Mouse (Mus musculus): ENCODE measurements at regions not wholly inside any gene's neighbourhood (a gene's known extent, or its start where the extent isn't known, plus 50 kb on each side); places are given as distances from the start of the nearest gene placed in this dataset.

DNA sequence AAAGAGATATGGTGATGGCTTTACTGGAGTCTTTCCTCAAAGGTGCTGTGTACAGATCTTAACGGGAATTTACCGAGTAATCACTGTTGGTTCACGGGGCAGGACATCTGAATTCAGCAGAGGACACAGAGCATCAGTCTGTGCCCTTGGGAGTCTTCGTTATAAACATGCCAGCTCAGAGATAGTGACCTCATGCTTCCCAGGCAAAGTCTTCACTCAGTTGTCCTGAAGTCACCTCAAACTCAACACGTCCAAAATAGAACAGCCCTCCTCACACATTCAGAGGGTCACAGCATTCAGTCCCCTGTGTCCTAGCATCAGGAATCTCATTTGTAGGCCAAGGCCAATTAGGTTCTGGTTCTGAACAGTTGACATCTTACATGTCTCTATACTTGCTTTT, 151.9 kb upstream of the Nrip1 start:
- 88% methylated on average over 5 of the region's 5 CpGs for WGBS

DNA sequence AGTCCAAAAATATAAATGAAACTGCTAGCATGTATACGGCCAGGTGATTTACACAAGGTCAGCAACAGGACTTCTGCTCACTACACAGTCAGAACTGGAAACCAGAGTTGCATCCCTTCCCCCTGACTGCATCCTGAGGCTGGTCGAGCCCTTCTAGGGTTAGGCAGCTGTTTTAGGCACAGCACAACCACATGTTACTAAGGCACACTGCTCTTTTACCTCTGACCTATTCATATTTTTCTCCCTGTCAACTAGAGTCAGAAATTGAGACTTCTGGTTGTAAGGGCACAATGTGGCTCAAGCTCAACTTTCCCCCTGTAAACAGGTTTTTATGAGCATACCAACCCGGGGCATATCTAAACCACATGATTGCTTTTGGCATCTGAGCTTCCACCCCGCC, 151.3 kb upstream of the Nrip1 start:
- 79% methylated on average over 4 of the region's 4 CpGs for WGBS
- no peak for ATAC-seq (ENCODE audit: low FRiP score)

More for the DNA sequence above, 151.9 kb upstream of the Nrip1 start:
- H3K36me3 ChIP-seq (ENCODE audit: control insufficient read depth, insufficient read depth, low read length): no peaks in the 10 kb centered on the region
- no peaks in the 10 kb centered on the region for H3K9me3 ChIP-seq (ENCODE audit: control insufficient read depth, low read length)
- no peak overlapping the region for H3K9ac ChIP-seq (ENCODE audit: low read depth, low read length)
- ATAC-seq (ENCODE audit: low FRiP score) (no peak), DNase-seq (ENCODE audit: low spot score) (no peak)
- H3K4me2 ChIP-seq (replicated peaks; ENCODE audit: low read depth, low read length): no peak overlapping the region
- no peak overlapping the region for H3K27ac ChIP-seq (ENCODE audit: low read depth, low read length)
- no peaks in the 10 kb centered on the region for H3K4me1 ChIP-seq (replicated peaks; ENCODE audit: control insufficient read depth, insufficient read depth, low read length)
- no peak overlapping the region for H3K4me3 ChIP-seq (ENCODE audit: low read depth, low read length)
- no peaks in the 10 kb centered on the region for H3K27me3 ChIP-seq (ENCODE audit: control insufficient read depth, insufficient read depth, low read length)

DNA sequence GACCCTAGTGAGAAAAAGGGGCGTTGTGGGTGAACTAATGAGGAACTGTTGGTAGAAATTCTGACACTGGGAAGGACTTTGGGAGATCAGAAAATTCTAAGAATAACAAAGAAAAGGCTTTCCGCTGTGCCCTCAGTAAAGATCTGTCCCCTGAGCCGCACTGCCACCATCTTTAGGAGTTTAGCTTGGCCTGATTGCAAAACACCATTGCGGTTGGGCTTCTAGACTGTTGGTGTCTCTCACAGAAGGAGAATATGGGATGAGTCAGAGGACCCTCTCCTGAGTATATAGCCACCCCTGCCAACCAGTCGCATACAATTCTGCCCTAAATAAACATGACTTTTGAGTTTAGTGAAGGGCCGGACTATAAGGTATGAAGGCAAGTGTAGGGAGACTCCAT, 147.5 kb upstream of the Nrip1 start:
- H3K4me1 ChIP-seq (replicated peaks; ENCODE audit: control insufficient read depth, insufficient read depth, low read length): no peaks in the 10 kb centered on the region
- H3K36me3 ChIP-seq (ENCODE audit: control insufficient read depth, insufficient read depth, low read length): no peaks in the 10 kb centered on the region
- ATAC-seq (ENCODE audit: low FRiP score) (no peak), DNase-seq (ENCODE audit: low spot score) (no peak)
- no peaks in the 10 kb centered on the region for H3K27me3 ChIP-seq (ENCODE audit: control insufficient read depth, insufficient read depth, low read length)
- no peak overlapping the region for H3K27ac ChIP-seq (ENCODE audit: low read depth, low read length)
- 97% methylated on average over 6 of the region's 6 CpGs for WGBS
- H3K9me3 ChIP-seq (ENCODE audit: control insufficient read depth, low read length): no peaks in the 10 kb centered on the region
- H3K4me3 ChIP-seq (ENCODE audit: low read depth, low read length): no peak overlapping the region
- H3K9ac ChIP-seq (ENCODE audit: low read depth, low read length): no peak overlapping the region
- H3K4me2 ChIP-seq (replicated peaks; ENCODE audit: low read depth, low read length): no peak overlapping the region

More for the DNA sequence above, 151.3 kb upstream of the Nrip1 start:
- Histone ChIP-seq H3K4me3 (ENCODE audit: low read depth, low read length) (no peak overlapping the region), H3K27ac (ENCODE audit: low read depth, low read length) (no peak overlapping the region), H3K4me1 (replicated peaks; ENCODE audit: control insufficient read depth, insufficient read depth, low read length) (no peaks in the 10 kb centered on the region), H3K9ac (ENCODE audit: low read depth, low read length) (no peak overlapping the region), H3K9me3 (ENCODE audit: control insufficient read depth, low read length) (no peaks in the 10 kb centered on the region), H3K4me2 (replicated peaks; ENCODE audit: low read depth, low read length) (no peak overlapping the region), H3K36me3 (ENCODE audit: control insufficient read depth, insufficient read depth, low read length) (no peaks in the 10 kb centered on the region), H3K27me3 (ENCODE audit: control insufficient read depth, insufficient read depth, low read length) (no peaks in the 10 kb centered on the region)
- DNase-seq (ENCODE audit: low spot score): no peak

DNA sequence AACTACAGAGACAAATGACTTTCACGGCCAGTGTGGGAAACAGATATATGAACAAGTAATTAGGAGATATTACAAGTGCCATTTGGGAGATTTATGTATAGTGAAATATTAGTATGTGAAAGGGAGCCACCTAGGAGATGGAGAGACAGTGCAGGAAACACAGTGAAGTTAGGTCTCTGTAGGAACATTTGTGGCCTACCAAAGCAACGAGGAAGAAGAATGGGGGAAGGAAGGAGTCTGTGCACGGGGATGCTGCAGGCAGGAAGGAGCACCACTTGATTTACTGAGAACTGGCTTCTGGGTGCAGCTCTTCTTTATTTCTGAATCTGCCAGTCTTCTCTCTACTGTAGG, 147.0 kb upstream of the Nrip1 start:
- H3K27me3 ChIP-seq (ENCODE audit: control insufficient read depth, insufficient read depth, low read length): no peaks in the 10 kb centered on the region
- DNase-seq (ENCODE audit: low spot score): no peak
- WGBS: 83% methylated on average over 3 of the region's 3 CpGs
- H3K4me3 ChIP-seq (ENCODE audit: low read depth, low read length): no peak overlapping the region
- H3K27ac ChIP-seq (ENCODE audit: low read depth, low read length): no peak overlapping the region
- no peak overlapping the region for H3K4me2 ChIP-seq (replicated peaks; ENCODE audit: low read depth, low read length)
- H3K9ac ChIP-seq (ENCODE audit: low read depth, low read length): no peak overlapping the region
- no peak for ATAC-seq (ENCODE audit: low FRiP score)
- H3K9me3 ChIP-seq (ENCODE audit: control insufficient read depth, low read length): no peaks in the 10 kb centered on the region
- H3K36me3 ChIP-seq (ENCODE audit: control insufficient read depth, insufficient read depth, low read length): no peaks in the 10 kb centered on the region
- no peaks in the 10 kb centered on the region for H3K4me1 ChIP-seq (replicated peaks; ENCODE audit: control insufficient read depth, insufficient read depth, low read length)

DNA sequence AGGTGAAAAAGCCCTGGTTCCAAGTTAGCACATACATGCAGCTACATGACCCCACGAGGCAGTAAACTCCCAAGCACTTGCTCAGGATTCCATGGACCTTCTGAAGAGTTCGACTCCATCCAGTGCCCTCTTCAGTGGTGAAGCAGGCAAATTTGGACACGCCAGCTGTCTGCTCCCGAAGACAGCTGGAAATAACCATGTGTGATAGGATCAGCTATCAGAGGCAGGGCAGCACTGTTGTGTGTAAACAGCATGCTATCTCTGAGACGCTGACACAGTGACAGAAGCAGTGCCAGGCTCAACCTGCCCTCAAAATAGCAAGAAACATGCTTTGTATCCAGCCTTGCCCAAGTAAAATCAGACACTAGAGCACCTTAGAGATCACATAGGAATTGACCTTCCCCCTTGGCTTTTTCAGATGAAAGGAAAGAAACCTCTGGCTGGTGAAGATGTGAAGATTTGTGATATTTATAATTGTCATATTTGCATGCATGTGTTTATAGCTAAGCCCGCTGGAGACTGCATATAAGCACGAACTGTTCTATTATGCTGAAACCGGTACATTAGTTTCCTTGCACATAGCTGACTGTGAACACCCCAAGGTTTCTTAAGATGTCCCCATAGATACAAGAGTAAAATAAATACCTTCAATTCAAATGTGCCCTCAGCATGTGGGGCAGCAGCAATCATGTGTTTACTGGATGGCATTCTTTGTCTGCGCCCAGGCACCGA, 146.4 kb upstream of the Nrip1 start:
- ATAC-seq (ENCODE audit: low FRiP score) (no peak), DNase-seq (ENCODE audit: low spot score) (no peak)
- no peak overlapping the region for H3K9ac ChIP-seq (ENCODE audit: low read depth, low read length)
- H3K9me3 ChIP-seq (ENCODE audit: control insufficient read depth, low read length): no peaks in the 10 kb centered on the region
- no peak overlapping the region for H3K27ac ChIP-seq (ENCODE audit: low read depth, low read length)
- H3K4me3 ChIP-seq (ENCODE audit: low read depth, low read length): no peak overlapping the region
- H3K36me3 ChIP-seq (ENCODE audit: control insufficient read depth, insufficient read depth, low read length): no peaks in the 10 kb centered on the region
- 85% methylated on average over 10 of the region's 10 CpGs for WGBS
- no peaks in the 10 kb centered on the region for H3K4me1 ChIP-seq (replicated peaks; ENCODE audit: control insufficient read depth, insufficient read depth, low read length)
- H3K4me2 ChIP-seq (replicated peaks; ENCODE audit: low read depth, low read length): no peak overlapping the region
- H3K27me3 ChIP-seq (ENCODE audit: control insufficient read depth, insufficient read depth, low read length): no peaks in the 10 kb centered on the region

DNA sequence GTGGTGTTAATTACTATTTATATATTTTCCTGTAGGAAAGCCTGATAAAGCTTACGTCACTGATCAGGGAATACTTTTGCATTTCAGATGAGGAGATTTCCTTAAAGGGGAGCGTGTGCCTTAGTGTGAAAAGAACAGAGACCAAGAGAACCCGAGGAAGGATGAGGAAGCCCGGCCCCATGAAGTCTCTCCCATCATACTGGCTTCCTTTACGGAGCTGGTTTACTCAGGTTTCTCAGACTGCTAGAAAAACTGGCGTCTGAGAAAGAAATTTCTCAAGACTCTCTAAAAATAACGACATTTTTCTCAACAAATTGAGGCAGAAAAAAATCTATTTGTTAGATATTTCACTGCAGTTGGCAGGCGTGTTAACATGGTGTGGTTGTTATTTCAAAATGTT, 137.2 kb upstream of the Nrip1 start:
- Histone ChIP-seq H3K27me3 (ENCODE audit: control insufficient read depth, insufficient read depth, low read length) (no peaks in the 10 kb centered on the region), H3K9me3 (ENCODE audit: control insufficient read depth, low read length) (no peaks in the 10 kb centered on the region), H3K9ac (ENCODE audit: low read depth, low read length) (no peak overlapping the region), H3K36me3 (ENCODE audit: control insufficient read depth, insufficient read depth, low read length) (no peaks in the 10 kb centered on the region), H3K4me3 (ENCODE audit: low read depth, low read length) (no peak overlapping the region), H3K27ac (ENCODE audit: low read depth, low read length) (no peak overlapping the region), H3K4me1 (replicated peaks; ENCODE audit: control insufficient read depth, insufficient read depth, low read length) (no peaks in the 10 kb centered on the region), H3K4me2 (replicated peaks; ENCODE audit: low read depth, low read length) (no peak overlapping the region)
- ATAC-seq (ENCODE audit: low FRiP score): no peak
- WGBS: 67% methylated on average over 8 of the region's 8 CpGs
- DNase-seq (ENCODE audit: low spot score): no peak

DNA sequence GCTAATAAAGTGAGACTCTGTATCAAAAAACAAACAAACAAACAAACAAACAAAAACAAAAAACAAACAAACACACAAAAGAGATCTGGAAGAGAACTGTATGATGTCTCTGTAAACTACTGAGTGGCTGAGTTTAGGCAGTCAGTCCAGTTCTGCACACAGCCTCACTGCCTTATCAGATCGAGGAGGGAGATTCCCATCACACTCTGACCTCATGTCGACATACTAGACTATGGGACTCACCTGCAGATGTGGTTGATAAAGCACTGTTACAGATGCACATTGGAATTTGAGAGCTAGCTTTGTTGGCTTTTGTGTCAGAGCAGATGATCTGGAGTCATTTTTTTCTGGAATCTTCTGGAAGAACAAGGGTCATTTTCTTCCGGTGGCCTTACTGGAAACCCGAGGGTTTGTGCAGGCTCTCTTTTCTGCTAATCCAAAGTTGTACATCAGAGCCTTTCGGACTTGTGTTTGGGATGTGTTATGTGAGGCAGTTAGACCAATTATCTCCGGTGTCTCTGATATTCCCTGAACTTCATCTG, 135.6 kb upstream of the Nrip1 start:
- DNase-seq (ENCODE audit: low spot score) (no peak), ATAC-seq (ENCODE audit: low FRiP score) (no peak)
- Histone ChIP-seq H3K9ac (ENCODE audit: low read depth, low read length) (no peak overlapping the region), H3K36me3 (ENCODE audit: control insufficient read depth, insufficient read depth, low read length) (no peaks in the 10 kb centered on the region), H3K27ac (ENCODE audit: low read depth, low read length) (no peak overlapping the region), H3K4me2 (replicated peaks; ENCODE audit: low read depth, low read length) (no peak overlapping the region), H3K4me3 (ENCODE audit: low read depth, low read length) (no peak overlapping the region), H3K27me3 (ENCODE audit: control insufficient read depth, insufficient read depth, low read length) (no peaks in the 10 kb centered on the region), H3K4me1 (replicated peaks; ENCODE audit: control insufficient read depth, insufficient read depth, low read length) (no peaks in the 10 kb centered on the region), H3K9me3 (ENCODE audit: control insufficient read depth, low read length) (no peaks in the 10 kb centered on the region)
- WGBS: 91% methylated on average over 6 of the region's 6 CpGs

DNA sequence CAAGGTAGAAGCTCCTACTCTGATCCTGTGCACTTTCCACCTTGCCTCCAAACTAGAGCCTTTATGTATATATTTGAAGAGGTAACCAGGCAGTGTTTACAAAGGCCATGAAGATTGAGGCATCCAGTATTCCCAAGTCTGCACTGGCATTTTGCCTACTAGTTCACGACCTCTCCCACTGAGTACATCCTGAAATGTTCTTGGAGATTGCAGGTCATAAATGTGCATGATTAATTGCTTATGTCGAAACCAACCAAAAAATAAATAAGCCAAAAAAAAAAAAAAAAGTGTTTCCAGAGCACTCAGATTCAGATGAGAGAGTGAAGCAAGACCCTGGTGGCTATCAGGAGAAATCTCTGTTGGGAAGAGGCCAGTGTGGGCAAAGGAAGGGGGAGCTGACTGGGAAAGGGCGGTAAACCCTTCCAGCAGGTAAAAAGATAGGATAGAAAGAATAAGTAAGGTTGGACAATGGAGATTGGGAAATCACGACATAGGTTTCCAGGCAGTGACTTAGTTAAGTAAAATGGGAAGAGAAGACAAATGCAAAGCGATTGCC, 133.6 kb upstream of the Nrip1 start:
- WGBS: 88% methylated on average over 5 of the region's 5 CpGs
- H3K9me3 ChIP-seq (ENCODE audit: control insufficient read depth, low read length): no peaks in the 10 kb centered on the region
- no peaks in the 10 kb centered on the region for H3K36me3 ChIP-seq (ENCODE audit: control insufficient read depth, insufficient read depth, low read length)
- DNase-seq (ENCODE audit: low spot score) (no peak), ATAC-seq (ENCODE audit: low FRiP score) (no peak)
- no peak overlapping the region for H3K27ac ChIP-seq (ENCODE audit: low read depth, low read length)
- H3K4me1 ChIP-seq (replicated peaks; ENCODE audit: control insufficient read depth, insufficient read depth, low read length): no peaks in the 10 kb centered on the region
- no peak overlapping the region for H3K4me2 ChIP-seq (replicated peaks; ENCODE audit: low read depth, low read length)
- no peaks in the 10 kb centered on the region for H3K27me3 ChIP-seq (ENCODE audit: control insufficient read depth, insufficient read depth, low read length)
- no peak overlapping the region for H3K9ac ChIP-seq (ENCODE audit: low read depth, low read length)
- no peak overlapping the region for H3K4me3 ChIP-seq (ENCODE audit: low read depth, low read length)

DNA sequence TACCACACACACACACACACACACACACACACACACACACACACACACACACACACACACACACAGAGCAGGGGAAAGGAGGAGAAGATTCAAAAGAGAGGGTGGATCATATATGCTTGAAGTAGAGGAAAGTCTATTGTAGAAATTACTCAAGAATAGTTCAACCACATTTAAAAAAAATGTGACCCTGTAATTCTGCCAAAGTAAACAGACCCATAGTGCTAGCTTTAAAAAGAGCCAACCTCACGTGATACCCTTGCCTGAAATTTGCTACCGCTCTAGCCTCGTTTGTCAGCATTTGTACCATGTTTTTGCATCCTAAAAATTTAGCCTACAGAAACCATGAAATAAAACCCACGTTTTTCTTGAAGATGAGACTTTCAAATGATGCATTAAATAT, 132.6 kb upstream of the Nrip1 start:
- Histone ChIP-seq H3K27me3 (ENCODE audit: control insufficient read depth, insufficient read depth, low read length) (no peaks in the 10 kb centered on the region), H3K4me2 (replicated peaks; ENCODE audit: low read depth, low read length) (no peak overlapping the region), H3K9ac (ENCODE audit: low read depth, low read length) (no peak overlapping the region), H3K9me3 (ENCODE audit: control insufficient read depth, low read length) (no peaks in the 10 kb centered on the region), H3K4me3 (ENCODE audit: low read depth, low read length) (no peak overlapping the region), H3K36me3 (ENCODE audit: control insufficient read depth, insufficient read depth, low read length) (no peaks in the 10 kb centered on the region), H3K27ac (ENCODE audit: low read depth, low read length) (no peak overlapping the region), H3K4me1 (replicated peaks; ENCODE audit: control insufficient read depth, insufficient read depth, low read length) (no peaks in the 10 kb centered on the region)
- ATAC-seq (ENCODE audit: low FRiP score): no peak
- 79% methylated on average over 4 of the region's 4 CpGs for WGBS
- DNase-seq (ENCODE audit: low spot score): no peak

All from hindbrain, embryonic 11.5 days (tissue).